ENCODE assay signal across 18 mouse cellular contexts in the genomic region with DNA sequence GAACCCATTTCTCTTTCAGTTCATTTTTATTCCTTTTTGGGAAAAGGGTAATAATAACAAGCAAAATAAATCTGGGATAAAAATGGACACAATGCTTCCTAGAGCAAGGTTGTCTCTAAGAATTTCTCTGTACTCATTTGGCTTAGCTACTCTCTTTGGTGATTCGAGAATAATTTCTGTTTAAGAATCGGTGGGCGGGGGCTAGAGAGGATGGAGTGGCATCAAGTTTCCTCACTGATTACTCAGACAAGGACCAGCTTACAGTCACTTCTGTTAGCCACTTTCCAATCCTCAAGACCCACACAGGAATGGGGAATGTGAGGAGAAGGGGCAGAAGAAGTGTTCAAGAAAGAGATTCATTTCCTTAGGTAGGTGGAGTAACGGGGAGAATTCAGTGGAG. TPM values are rescaled to one million over a fixed set of nuclear protein-coding genes. Genes with fewer than 3 reads are reported as not detected.
DNase-seq lines count a peak whose midpoint lies in the region; ATAC-seq and TF ChIP-seq lines count a peak whose summit lies in the region.
"Had no signal": no experiment of that assay in that cellular context is flagged by ENCODE, and none has a peak within 500 bp of the region (broad histone marks: within the 10 kb centered on the region; RNA-seq: fewer than 3 reads in every experiment).

No protein-coding gene starts in this region.

- no peak for TF ChIP-seq CTCF in lung, adult 2 months (IDR thresholded peaks at IDR 0.05; ENCODE audit: insufficient read depth, low read length)
- no peak for TF ChIP-seq CTCF in embryonic fibroblast, embryonic 13.5 days (IDR thresholded peaks at IDR 0.05; ENCODE audit: borderline replicate concordance, insufficient read depth, low read length)

- 0 out of 2 replicates have a peak, but pooled peaks cover 3% of the 10 kb centered on the region for H3K9me3 ChIP-seq in heart, embryonic 14.5 days (ENCODE audit: control insufficient read depth, low read length)
- no peaks in the 10 kb centered on the region for H3K9me3 ChIP-seq in lung, embryonic 15.5 days
- H3K9me3 ChIP-seq in stomach, embryonic 15.5 days: no peaks in the 10 kb centered on the region
- H3K9me3 ChIP-seq: forebrain, embryonic 10.5 days; neural tube, embryonic 12.5 days had no signal

- H3K4me3 ChIP-seq in heart, embryonic 14.5 days (ENCODE audit: control insufficient read depth in 1 of 2, insufficient read depth in 1 of 2, low read depth in 1 of 2, low read length in 2 of 2): no peak overlapping the region
- no peak overlapping the region for H3K4me3 ChIP-seq in lung, embryonic 15.5 days
- H3K4me3 ChIP-seq in lung, adult 2 months (replicated peaks; ENCODE audit: extremely low read depth, low read depth, low read length): no peak overlapping the region
- H3K4me3 ChIP-seq in embryonic fibroblast, embryonic 13.5 days (ENCODE audit: insufficient read depth, low read length): no peak overlapping the region
- H3K4me3 ChIP-seq in stomach, embryonic 15.5 days (replicated peaks): no peak overlapping the region
- H3K4me3 ChIP-seq: forebrain, embryonic 10.5 days; neural tube, embryonic 12.5 days had no signal

- H3K9ac ChIP-seq in heart, embryonic 14.5 days (ENCODE audit: low read length): no peak overlapping the region
- H3K9ac ChIP-seq in lung, embryonic 15.5 days: no peak overlapping the region
- no peak overlapping the region for H3K9ac ChIP-seq in stomach, embryonic 15.5 days
- H3K9ac ChIP-seq: hindbrain, embryonic 14.5 days; liver, embryonic 14.5 days; neural tube, embryonic 12.5 days had no signal

- H3K27me3 ChIP-seq in heart, embryonic 14.5 days (ENCODE audit: control insufficient read depth, insufficient read depth, low read length): no peaks in the 10 kb centered on the region
- H3K27me3 ChIP-seq in lung, embryonic 15.5 days: no peaks in the 10 kb centered on the region
- no peaks in the 10 kb centered on the region for H3K27me3 ChIP-seq in stomach, embryonic 15.5 days (replicated peaks)
- H3K27me3 ChIP-seq: neural tube, embryonic 12.5 days; Patski had no signal

- H3K36me3 ChIP-seq in heart, embryonic 14.5 days (ENCODE audit: control insufficient read depth, insufficient read depth, low read length): no peaks in the 10 kb centered on the region
- no peaks in the 10 kb centered on the region for H3K36me3 ChIP-seq in lung, embryonic 15.5 days
- H3K36me3 ChIP-seq in stomach, embryonic 15.5 days: no peaks in the 10 kb centered on the region
- H3K36me3 ChIP-seq: forebrain, embryonic 10.5 days; neural tube, embryonic 12.5 days had no signal

- peak overlapping the region; percentile 74 to 95 for H3K27ac ChIP-seq in heart, embryonic 14.5 days (replicated peaks in 1 of 2; ENCODE audit: control insufficient read depth in 1 of 2, insufficient read depth in 1 of 2, low read depth in 2 of 2, low read length in 2 of 2)
- H3K27ac ChIP-seq in lung, embryonic 15.5 days: peak overlapping the region; percentile 94
- H3K27ac ChIP-seq in embryonic fibroblast, embryonic 13.5 days (ENCODE audit: insufficient read depth, low read length): peak overlapping the region; percentile 91
- peak overlapping the region; percentile 89 for H3K27ac ChIP-seq in stomach, embryonic 15.5 days
- H3K27ac ChIP-seq: forebrain, embryonic 10.5 days; hindbrain, embryonic 14.5 days; liver, embryonic 14.5 days; neural tube, embryonic 12.5 days had no signal

- 70% methylated on average over 4 of the region's 4 CpGs for WGBS in heart, embryonic 14.5 days
- WGBS in lung, embryonic 15.5 days: 57% methylated on average over 4 of the region's 4 CpGs
- WGBS in lung, adult 2 months: 53% methylated on average over 4 of the region's 4 CpGs
- WGBS in stomach, embryonic 15.5 days: 69% methylated on average over 4 of the region's 4 CpGs

- peaks cover 16 to 17% of the 10 kb centered on the region in 2 experiments for H3K4me1 ChIP-seq in heart, embryonic 14.5 days (ENCODE audit: control insufficient read depth in 2 of 2, insufficient read depth in 2 of 2, low read length in 2 of 2)
- peaks cover 12% of the 10 kb centered on the region for H3K4me1 ChIP-seq in lung, embryonic 15.5 days
- H3K4me1 ChIP-seq in lung, adult 2 months (ENCODE audit: control insufficient read depth, insufficient read depth, low read length): peaks cover 2% of the 10 kb centered on the region; the same call in 1 of the 2 replicates
- peaks cover 4% of the 10 kb centered on the region for H3K4me1 ChIP-seq in embryonic fibroblast, embryonic 13.5 days (ENCODE audit: control insufficient read depth, insufficient read depth, low read length)
- peaks cover 4% of the 10 kb centered on the region; the same call in 1 of the 2 replicates for H3K4me1 ChIP-seq in stomach, embryonic 15.5 days
- H3K4me1 ChIP-seq: forebrain, embryonic 10.5 days; neural tube, embryonic 12.5 days had no signal

- DNase-seq in heart, postnatal 4 days: no peak
- DNase-seq in lung, adult 2 months: no peak
- no peak for DNase-seq in cerebellum, adult 11 months
- DNase-seq: retina, postnatal 1 day; thymus, postnatal 4 days had no signal

- TF ChIP-seq POLR2A in lung, adult 2 months (IDR thresholded peaks at IDR 0.05; ENCODE audit: borderline replicate concordance, extremely low read depth, low read depth, low read length): no peak
- TF ChIP-seq POLR2A in embryonic fibroblast, embryonic 13.5 days (IDR thresholded peaks at IDR 0.05; ENCODE audit: low read depth, low read length): no peak

- ATAC-seq in heart, embryonic 14.5 days (ENCODE audit: insufficient number of reproducible peaks, insufficient read depth, low FRiP score, low read depth): no peak
- ATAC-seq in lung, embryonic 15.5 days (ENCODE audit: borderline replicate concordance, extremely low read depth, low FRiP score, low TSS enrichment): no peak
- no peak for ATAC-seq in stomach, embryonic 15.5 days (ENCODE audit: insufficient read depth, low FRiP score, low read depth)
- ATAC-seq: Patski had no signal

- no peak overlapping the region for H3K4me2 ChIP-seq in heart, embryonic 14.5 days (ENCODE audit: low read length)
- no peak overlapping the region; the same call in 1 of the 2 replicates for H3K4me2 ChIP-seq in lung, embryonic 15.5 days
- H3K4me2 ChIP-seq in stomach, embryonic 15.5 days: no peak overlapping the region
- H3K4me2 ChIP-seq: hindbrain, embryonic 14.5 days; midbrain, embryonic 11.5 days; neural tube, embryonic 12.5 days had no signal

RNA-seq across cellular contexts. Expression of a gene that starts 1.2 kb away (rescaled TPM):
- polyA plus RNA-seq in heart, embryonic 14.5 days (2014; fragmentation: Nextera tagmentation; extraction: Ambion mirVana): 0.32 and 0.57 TPM in 2 replicates
- under 1 TPM in 1 of 2 experiments, not detected in 1; 0.17 TPM for total RNA-seq in heart, postnatal 4 days (2021)
- 0.25 and 0.28 TPM in 2 replicates for polyA plus RNA-seq in lung, embryonic 15.5 days (2015; fragmentation: Nextera tagmentation; extraction: Ambion mirVana)
- 0.14 TPM in 1 of 2 replicates, not detected in the other for polyA plus RNA-seq in lung, adult 2 months (2012; rRNA removed)
- polyA plus RNA-seq in embryonic fibroblast, embryonic 13.5 days (2011; ENCODE audit: insufficient read length, low read depth, missing spikeins): 0.68 and 0.87 TPM in 2 replicates
- 0.28 TPM in 1 of 2 replicates, not detected in the other for polyA plus RNA-seq in stomach, embryonic 15.5 days (2015; fragmentation: Nextera tagmentation; extraction: Ambion mirVana)
- total RNA-seq: gastrocnemius, adult 18-20 months had no signal
- polyA plus RNA-seq: adrenal gland, adult 2 months; forebrain, embryonic 10.5 days; hindbrain, embryonic 14.5 days; liver, embryonic 14.5 days; midbrain, embryonic 11.5 days; neural tube, embryonic 12.5 days; Patski had no signal

RNA-seq across cellular contexts. Expression of a gene that starts 32.9 kb away (rescaled TPM):
- not detected in 2 replicates for polyA plus RNA-seq in heart, embryonic 14.5 days (2014; fragmentation: Nextera tagmentation; extraction: Ambion mirVana)
- total RNA-seq in heart, postnatal 4 days (2021): not detected
- not detected in 2 replicates for polyA plus RNA-seq in lung, embryonic 15.5 days (2015; fragmentation: Nextera tagmentation; extraction: Ambion mirVana)
- polyA plus RNA-seq in lung, adult 2 months (2012; rRNA removed): not detected in 2 replicates
- polyA plus RNA-seq in embryonic fibroblast, embryonic 13.5 days (2011; ENCODE audit: insufficient read length, low read depth, missing spikeins): not detected in 2 replicates
- not detected in 2 replicates for polyA plus RNA-seq in stomach, embryonic 15.5 days (2015; fragmentation: Nextera tagmentation; extraction: Ambion mirVana)
- total RNA-seq: adrenal gland, adult 2 months; gastrocnemius, adult 18-20 months; left cerebral cortex, adult 18-20 months had no signal
- polyA plus RNA-seq: adrenal gland, adult 2 months; forebrain, embryonic 10.5 days; hindbrain, embryonic 14.5 days; liver, embryonic 14.5 days; midbrain, embryonic 11.5 days; neural tube, embryonic 12.5 days; Patski had no signal

RNA-seq across cellular contexts. Expression of a gene that starts 41.2 kb away (rescaled TPM):
- not detected in 2 replicates for polyA plus RNA-seq in heart, embryonic 14.5 days (2014; fragmentation: Nextera tagmentation; extraction: Ambion mirVana)
- not detected for total RNA-seq in heart, postnatal 4 days (2021)
- polyA plus RNA-seq in lung, embryonic 15.5 days (2015; fragmentation: Nextera tagmentation; extraction: Ambion mirVana): not detected in 2 replicates
- polyA plus RNA-seq in lung, adult 2 months (2012; rRNA removed): not detected in 2 replicates
- not detected in 2 replicates for polyA plus RNA-seq in embryonic fibroblast, embryonic 13.5 days (2011; ENCODE audit: insufficient read length, low read depth, missing spikeins)
- not detected in 2 replicates for polyA plus RNA-seq in stomach, embryonic 15.5 days (2015; fragmentation: Nextera tagmentation; extraction: Ambion mirVana)
- total RNA-seq: adrenal gland, adult 2 months; gastrocnemius, adult 18-20 months; left cerebral cortex, adult 18-20 months had no signal
- polyA plus RNA-seq: adrenal gland, adult 2 months; forebrain, embryonic 10.5 days; hindbrain, embryonic 14.5 days; liver, embryonic 14.5 days; midbrain, embryonic 11.5 days; neural tube, embryonic 12.5 days; Patski had no signal

RNA-seq across cellular contexts. Expression of a gene that starts 48.7 kb away (rescaled TPM):
- 0.82 TPM in 1 of 2 replicates, not detected in the other for polyA plus RNA-seq in heart, embryonic 14.5 days (2014; fragmentation: Nextera tagmentation; extraction: Ambion mirVana)
- not detected for total RNA-seq in heart, postnatal 4 days (2021)
- not detected in 2 replicates for polyA plus RNA-seq in lung, embryonic 15.5 days (2015; fragmentation: Nextera tagmentation; extraction: Ambion mirVana)
- polyA plus RNA-seq in lung, adult 2 months (2012; rRNA removed): not detected in 2 replicates
- not detected in 2 replicates for polyA plus RNA-seq in embryonic fibroblast, embryonic 13.5 days (2011; ENCODE audit: insufficient read length, low read depth, missing spikeins)
- polyA plus RNA-seq in stomach, embryonic 15.5 days (2015; fragmentation: Nextera tagmentation; extraction: Ambion mirVana): 0.44 and 0.83 TPM in 2 replicates
- total RNA-seq: adrenal gland, adult 2 months; gastrocnemius, adult 18-20 months; left cerebral cortex, adult 18-20 months had no signal
- polyA plus RNA-seq: adrenal gland, adult 2 months; forebrain, embryonic 10.5 days; hindbrain, embryonic 14.5 days; midbrain, embryonic 11.5 days; neural tube, embryonic 12.5 days; Patski had no signal

RNA-seq across cellular contexts. Expression of a gene that starts 53.0 kb away (rescaled TPM):
- polyA plus RNA-seq in heart, embryonic 14.5 days (2014; fragmentation: Nextera tagmentation; extraction: Ambion mirVana): 0.36 and 0.59 TPM in 2 replicates
- total RNA-seq in heart, postnatal 4 days (2021): 1 to 10 TPM in 1 of 2 experiments, under 1 TPM in 1; 0.81 to 1.2 TPM
- polyA plus RNA-seq in lung, embryonic 15.5 days (2015; fragmentation: Nextera tagmentation; extraction: Ambion mirVana): 0.38 and 0.76 TPM in 2 replicates
- 0.97 and 1.1 TPM in 2 replicates for polyA plus RNA-seq in lung, adult 2 months (2012; rRNA removed)
- 0.49 and 0.70 TPM in 2 replicates for polyA plus RNA-seq in embryonic fibroblast, embryonic 13.5 days (2011; ENCODE audit: insufficient read length, low read depth, missing spikeins)
- polyA plus RNA-seq in stomach, embryonic 15.5 days (2015; fragmentation: Nextera tagmentation; extraction: Ambion mirVana): 1.4 and 1.7 TPM in 2 replicates
